Mouse (Mus musculus): ENCODE measurements at regions not wholly inside any gene's neighbourhood (a gene's known extent, or its start where the extent isn't known, plus 50 kb on each side); places are given as distances from the start of the nearest gene placed in this dataset. TPM values are rescaled to one million over a fixed set of nuclear protein-coding genes. Genes with fewer than 3 reads are reported as not detected.

Small RNA genes lying in the stretch of these regions (microRNA-seq; reads per million reads assigned to microRNA genes)
- not detected for gene Mir6344
